8 mouse cellular contexts compared by ENCODE assay signal in genomic region chr2:70779634-70780033, GRCm38 (mm10). TPM values are rescaled to one million over a fixed set of nuclear protein-coding genes. Genes with fewer than 3 reads are reported as not detected.
A peak's percentile ranks its signal among the peaks of the same experiment; 100 is the strongest.
DNase-seq lines count a peak whose midpoint lies in the region; ATAC-seq and TF ChIP-seq lines count a peak whose summit lies in the region.

No protein-coding gene starts in this region.

- no peak overlapping the region for H3K4me2 ChIP-seq in heart, embryonic 15.5 days
- no peak overlapping the region for H3K4me2 ChIP-seq in intestine, embryonic 16.5 days (ENCODE audit: low read depth, low read length)

- H3K27ac ChIP-seq in cerebellum, adult 2 months (ENCODE audit: insufficient read depth, low read length): no peak overlapping the region
- 0 out of 2 replicates have a peak overlapping the region, but pooled peaks have one; percentile 13 for H3K27ac ChIP-seq in heart, embryonic 15.5 days
- H3K27ac ChIP-seq in intestine, embryonic 16.5 days (ENCODE audit: low read length): no peak overlapping the region

- TF ChIP-seq POLR2A in cerebellum, adult 2 months (IDR thresholded peaks at IDR 0.05; ENCODE audit: borderline replicate concordance, insufficient read depth, low read length): no peak

- H3K9me3 ChIP-seq in heart, embryonic 15.5 days (replicated peaks): no peaks in the 10 kb centered on the region
- no peaks in the 10 kb centered on the region for H3K9me3 ChIP-seq in intestine, embryonic 16.5 days (ENCODE audit: control insufficient read depth, low read length)

- no peak overlapping the region for H3K9ac ChIP-seq in heart, embryonic 15.5 days
- no peak overlapping the region for H3K9ac ChIP-seq in intestine, embryonic 16.5 days (ENCODE audit: low read depth, low read length)

- no peaks in the 10 kb centered on the region for H3K27me3 ChIP-seq in cerebellum, adult 2 months (ENCODE audit: control insufficient read depth, insufficient read depth, low read length)
- no peaks in the 10 kb centered on the region for H3K27me3 ChIP-seq in Patski
- H3K27me3 ChIP-seq in heart, embryonic 15.5 days: no peaks in the 10 kb centered on the region
- no peaks in the 10 kb centered on the region for H3K27me3 ChIP-seq in intestine, embryonic 16.5 days (replicated peaks; ENCODE audit: control insufficient read depth, insufficient read depth, low read length)

- CTCF ChIA-PET in Patski (lab: Charles Lee): interaction anchor here (0.9 to 2.2 kb wide), 12 partner anchors 10 to 259 kb away, joined by 3 to 5 read pairs (median 4); no protein-coding TSS in a partner anchor

- no peak overlapping the region for H3K4me3 ChIP-seq in cerebellum, adult 2 months (replicated peaks; ENCODE audit: insufficient read depth, low read depth, low read length)
- no peak overlapping the region for H3K4me3 ChIP-seq in heart, embryonic 15.5 days
- no peak overlapping the region for H3K4me3 ChIP-seq in intestine, embryonic 16.5 days (ENCODE audit: low read length)

- no peaks in the 10 kb centered on the region for H3K4me1 ChIP-seq in cerebellum, adult 2 months (ENCODE audit: control insufficient read depth, insufficient read depth, low read length)
- peaks cover 9% of the 10 kb centered on the region for H3K4me1 ChIP-seq in heart, embryonic 15.5 days (replicated peaks)
- H3K4me1 ChIP-seq in intestine, embryonic 16.5 days (ENCODE audit: control insufficient read depth, insufficient read depth, low read length): no peaks in the 10 kb centered on the region

- H3K36me3 ChIP-seq in heart, embryonic 15.5 days: 0 out of 2 replicates have a peak, but pooled peaks cover 6% of the 10 kb centered on the region
- H3K36me3 ChIP-seq in intestine, embryonic 16.5 days (ENCODE audit: control insufficient read depth, insufficient read depth, low read length): no peaks in the 10 kb centered on the region

- POLR2A ChIA-PET in Patski (lab: Charles Lee): interaction anchor here (1.8 kb wide), 1 partner anchor 17 kb away, joined by 4 read pairs; no protein-coding TSS in a partner anchor

- no peak for ATAC-seq in Patski
- ATAC-seq in heart, embryonic 15.5 days (replicated peaks; ENCODE audit: insufficient number of reproducible peaks, insufficient read depth, low FRiP score, low read depth): no peak
- ATAC-seq in intestine, embryonic 16.5 days: no peak

- in situ Hi-C loops in Patski (cut with MboI; ENCODE audit: low pct_unique_long_range_greater_than_20kb): loop anchor here (25.0 kb wide), 1 partner anchor 258 kb away; no protein-coding TSS in a partner anchor

- peak in 1 of 2 experiments; percentile 32 for DNase-seq in cerebellum, adult 2 months
- DNase-seq in cerebellum, adult 9-11 months: no peak
- peak; percentile 45 for DNase-seq in layer of hippocampus, adult 9-10 months (ENCODE audit: low spot score)
- DNase-seq in layer of hippocampus, postnatal 36 days: no peak
- DNase-seq in Patski (ENCODE audit: low read depth, low spot score): no peak
- DNase-seq in retina, embryonic 14.5 days (ENCODE audit: low spot score): peak; percentile 76

- TF ChIP-seq CTCF in cerebellum, adult 2 months (IDR thresholded peaks at IDR 0.05; ENCODE audit: borderline replicate concordance, insufficient read depth, low read depth, low read length): peak; percentile 29; the same call in 1 of the 2 replicates
- TF ChIP-seq CTCF in Patski (IDR thresholded peaks at IDR 0.05): peak; percentile 66

- 98% methylated on average over 1 of the region's 1 CpGs for WGBS in cerebellum, adult 2 months
- WGBS in heart, embryonic 15.5 days: 98% methylated on average over 1 of the region's 1 CpGs
- WGBS in intestine, embryonic 16.5 days: 98% methylated on average over 1 of the region's 1 CpGs

RNA-seq across cellular contexts. Expression of gene Tlk1, which starts 45.9 kb away (rescaled TPM):
- 28.2 and 30.4 TPM in 2 replicates for polyA plus RNA-seq in cerebellum, adult 2 months (2012; rRNA removed)
- 10 to 100 TPM; 63.9 to 74.6 TPM for total RNA-seq in layer of hippocampus, postnatal 36 days (2021)
- polyA plus RNA-seq in Patski (2021): 65.1 TPM
- 24.4 and 28.0 TPM in 2 replicates for polyA plus RNA-seq in heart, embryonic 15.5 days (2015; fragmentation: Nextera tagmentation; extraction: Ambion mirVana)
- polyA plus RNA-seq in intestine, embryonic 16.5 days (2015; fragmentation: Nextera tagmentation; extraction: Ambion mirVana): 20.2 and 22.6 TPM in 2 replicates

Comparison
In these comparisons a context has a peak if more than half of its experiments do, and no peak if none do; other contexts are left out.
1. DNase-seq: peak in layer of hippocampus, adult 9-10 months (single experiment) and retina, embryonic 14.5 days (single experiment); none in cerebellum, adult 9-11 months (single experiment), layer of hippocampus, postnatal 36 days (0 of 2) and Patski (single experiment).